Mouse (Mus musculus) c-Kit-positive CD71-positive TER-119-positive erythroid progenitor cells, embryonic 14.5 days (primary cell): ENCODE data around the gene Togaram2.
"Not testable (repeated sequence)": the region's sequence is repeated elsewhere in the genome, so short reads cannot be mapped to it uniquely, and the experiment has no call there.

Experiments used
- DNase-seq: peaks from one replicate; pipeline ENCODE4 v3.0.0-alpha.2; 2013; ENCODE audit warnings: low spot score

Togaram2 gene

GRCm38 (mm10) chr17:71673092-71673491 lies at the start of gene Togaram2:
Togaram2 (plus strand) TSS chr17:71673261.
- no peak for DNase-seq

GRCm38 (mm10) chr17:71631806-71632205 lies 41.3 kb upstream of the Togaram2 start:
- DNase-seq = no peak

- DNase-seq = no peak
These were observed 39.7 kb upstream of the Togaram2 start for GRCm38 (mm10) chr17:71633350-71633749.

- no peak for DNase-seq
These were observed 36.3 kb upstream of the Togaram2 start for GRCm38 (mm10) chr17:71636786-71637185.

GRCm38 (mm10) chr17:71637750-71638265 lies 35.3 kb upstream of the Togaram2 start:
- DNase-seq = no peak

GRCm38 (mm10) chr17:71639056-71639455 lies 34.0 kb upstream of the Togaram2 start:
- DNase-seq = not testable (repeated sequence)

GRCm38 (mm10) chr17:71640421-71641085 lies 32.5 kb upstream of the Togaram2 start:
- no peak for DNase-seq

GRCm38 (mm10) chr17:71642190-71642589 lies 30.9 kb upstream of the Togaram2 start:
- no peak for DNase-seq

- no peak for DNase-seq
These were observed 23.1 kb upstream of the Togaram2 start for GRCm38 (mm10) chr17:71650011-71650410.

GRCm38 (mm10) chr17:71652495-71652894 lies 20.6 kb upstream of the Togaram2 start:
- no peak for DNase-seq

GRCm38 (mm10) chr17:71652934-71653333 lies 20.1 kb upstream of the Togaram2 start:
- no peak for DNase-seq

GRCm38 (mm10) chr17:71657521-71657920 lies 15.5 kb upstream of the Togaram2 start:
- DNase-seq = no peak

GRCm38 (mm10) chr17:71658666-71659065 lies 14.4 kb upstream of the Togaram2 start:
- DNase-seq = no peak

GRCm38 (mm10) chr17:71660390-71660789 lies 12.7 kb upstream of the Togaram2 start:
- no peak for DNase-seq

GRCm38 (mm10) chr17:71662751-71663250 lies 10.3 kb upstream of the Togaram2 start:
- DNase-seq = peak; percentile 56

GRCm38 (mm10) chr17:71663491-71663890 lies 9.6 kb upstream of the Togaram2 start:
- no peak for DNase-seq

GRCm38 (mm10) chr17:71664172-71664571 lies 8.9 kb upstream of the Togaram2 start:
- DNase-seq = no peak

- no peak for DNase-seq
These were observed 7.9 kb upstream of the Togaram2 start for GRCm38 (mm10) chr17:71665201-71665600.

GRCm38 (mm10) chr17:71669511-71669910 lies 3.5 kb upstream of the Togaram2 start:
- DNase-seq = no peak

GRCm38 (mm10) chr17:71671840-71672546 lies 1.1 kb upstream of the Togaram2 start:
- DNase-seq = no peak

GRCm38 (mm10) chr17:71673936-71674335 lies 875 bp downstream of the Togaram2 start:
- no peak for DNase-seq

- DNase-seq = no peak
These were observed 1.8 kb downstream of the Togaram2 start for GRCm38 (mm10) chr17:71674886-71675285.

GRCm38 (mm10) chr17:71681666-71682065 lies 8.6 kb downstream of the Togaram2 start:
- no peak for DNase-seq
